Mouse (Mus musculus) lung, postnatal 0 days (tissue): Measurements from ENCODE around the gene Akap2. TPM values are rescaled to one million over a fixed set of nuclear protein-coding genes. Genes with fewer than 3 reads are reported as not detected.
A peak's percentile ranks its signal among the peaks of the same experiment; 100 is the strongest.

ENCODE experiments used
- ATAC-seq: fragments of 200-750 bp; cut with Nextera tagmentation; 2 replicates; pipeline ENCODE4 v1.8.0; 2017; ENCODE audit warnings: moderate library complexity
- DNase-seq: peaks from one replicate; pipeline ENCODE4 v3.0.0-alpha.2; 2016; ENCODE audit warnings: low spot score
- H3K27ac ChIP-seq: fragments of 300-500 bp; sonication (generic); 2 replicates; pipeline ENCODE4 v1.5.1; 2014; ENCODE audit warnings: antibody characterized with exemption, mild to moderate bottlenecking, low read length, mixed read lengths
- H3K27me3 ChIP-seq: fragments of 300-500 bp; sonication (generic); replicated peaks from 2 replicates; pipeline ENCODE4 v1.6.1; 2014; ENCODE audit warnings: low read length, mixed read lengths; ENCODE audit not compliant: insufficient read depth
- H3K36me3 ChIP-seq: fragments of 300-500 bp; sonication (generic); 2 replicates; pipeline ENCODE4 v1.6.1; 2014; ENCODE audit warnings: low read length, mixed read lengths; ENCODE audit not compliant: insufficient read depth
- H3K4me1 ChIP-seq: fragments of 300-500 bp; sonication (generic); 2 replicates; pipeline ENCODE4 v1.6.1; 2014; ENCODE audit warnings: antibody characterized with exemption, low read depth, low read length, mixed read lengths; ENCODE audit not compliant: insufficient read depth
- H3K4me2 ChIP-seq: fragments of 300-500 bp; sonication (generic); replicated peaks from 2 replicates; pipeline ENCODE4 v1.6.1; 2014; ENCODE audit warnings: low read depth, mild to moderate bottlenecking, low read length, moderate library complexity, mixed read lengths
- H3K4me3 ChIP-seq: fragments of 300-500 bp; sonication (generic); 2 replicates; pipeline ENCODE4 v1.5.1; 2014; ENCODE audit warnings: low read depth, low read length
- H3K9ac ChIP-seq: fragments of 300-500 bp; sonication (generic); replicated peaks from 2 replicates; pipeline ENCODE4 v1.6.1; 2014; ENCODE audit warnings: low read depth, mild to moderate bottlenecking
- H3K9me3 ChIP-seq: fragments of 300-500 bp; sonication (generic); 2 replicates; pipeline ENCODE4 v1.6.1; 2016; ENCODE audit warnings: low read length, mixed read lengths
- CTCF ChIP-seq: IDR thresholded peaks from 2 replicates; pipeline ENCODE4 v1.5.1; 2016; ENCODE audit warnings: antibody characterized with exemption, mild to moderate bottlenecking
- EP300 ChIP-seq: IDR thresholded peaks from 2 replicates; pipeline ENCODE4 v1.6.1; 2016; ENCODE audit warnings: antibody characterized with exemption, mild to moderate bottlenecking, control low read depth
- WGBS: fragments of 180-500 bp; shearing (Covaris S2); extraction: QIAGEN DNeasy Blood & Tissue Kit; methylation state at CpG from one replicate; pipeline ENCODE4 v1.1.7; 2014; 5-methylcytosine and 5-hydroxymethylcytosine counted together
- polyA plus RNA-seq: library from polyadenylated mRNA; unstranded; fragments of >200 nt; fragmentation: Nextera tagmentation; extraction: Ambion mirVana; gene quantifications from 2 replicates; pipeline ENCODE4 v1.2.1, GENCODE M21; 2015

Gene Akap2
- polyA plus RNA-seq, 1 experiment from 2014 or later, result 112 TPM

DNA sequence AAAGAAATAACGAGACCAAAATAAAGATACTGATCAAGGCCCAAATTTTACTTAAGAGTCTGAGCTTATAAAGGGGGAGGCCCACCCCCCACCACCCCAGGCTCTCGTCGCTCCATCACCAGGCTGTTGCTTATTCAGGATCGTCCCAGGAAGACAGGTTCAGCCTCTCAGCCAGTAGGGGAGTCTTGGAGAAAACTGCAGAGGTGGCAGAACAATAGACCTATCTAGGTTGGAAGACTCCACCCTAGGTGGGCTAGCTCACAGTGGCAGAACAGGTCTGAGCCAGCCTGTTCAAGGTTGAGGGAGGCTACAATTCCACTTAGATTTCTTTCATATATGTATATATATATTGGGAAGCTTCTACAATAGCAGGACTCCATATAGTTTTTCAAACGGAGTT, 216.7 kb downstream of the Akap2 start:
- H3K27ac ChIP-seq, result no peak overlapping the region
- no peak overlapping the region for H3K4me3 ChIP-seq
- DNase-seq (no peak), ATAC-seq (no peak)
- no peak overlapping the region for H3K9ac ChIP-seq
- H3K4me1 ChIP-seq, result peaks cover 3% of the 10 kb centered on the region; the same call in 1 of the 2 replicates
- no peaks in the 10 kb centered on the region for H3K27me3 ChIP-seq
- no peaks in the 10 kb centered on the region for H3K36me3 ChIP-seq
- H3K9me3 ChIP-seq, result no peaks in the 10 kb centered on the region
- TF ChIP-seq EP300 (no peak), CTCF (no peak)
- WGBS, result 65% methylated on average over 5 of the region's 5 CpGs
- H3K4me2 ChIP-seq, result no peak overlapping the region

DNA sequence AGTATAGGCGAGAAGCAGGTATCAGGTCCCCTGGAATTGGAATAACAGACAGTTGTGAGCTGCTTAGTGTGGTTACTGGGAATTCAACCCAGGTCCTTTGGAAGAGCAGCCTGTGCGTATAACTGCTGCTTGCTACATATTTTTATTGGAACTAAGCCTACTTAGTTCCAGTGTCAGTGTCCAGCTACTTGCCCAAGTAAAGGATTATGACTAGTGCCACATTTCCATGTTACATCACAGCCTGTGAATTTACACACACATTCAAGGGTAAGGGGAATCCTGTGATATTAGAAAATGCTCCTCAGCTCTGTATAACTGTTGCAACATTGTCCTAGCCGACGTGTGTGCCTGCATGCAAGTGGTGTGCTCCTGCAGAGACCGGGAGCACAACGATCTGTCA, 219.8 kb downstream of the Akap2 start:
- Histone ChIP-seq H3K4me3 (no peak overlapping the region), H3K27me3 (no peaks in the 10 kb centered on the region), H3K36me3 (peaks cover 6% of the 10 kb centered on the region; the same call in 1 of the 2 replicates), H3K4me2 (no peak overlapping the region), H3K4me1 (no peaks in the 10 kb centered on the region), H3K27ac (no peak overlapping the region), H3K9me3 (no peaks in the 10 kb centered on the region), H3K9ac (no peak overlapping the region)
- TF ChIP-seq EP300 (no peak), CTCF (no peak)
- ATAC-seq (peak; percentile 72), DNase-seq (peak; percentile 48)
- WGBS, result 57% methylated on average over 6 of the region's 6 CpGs

DNA sequence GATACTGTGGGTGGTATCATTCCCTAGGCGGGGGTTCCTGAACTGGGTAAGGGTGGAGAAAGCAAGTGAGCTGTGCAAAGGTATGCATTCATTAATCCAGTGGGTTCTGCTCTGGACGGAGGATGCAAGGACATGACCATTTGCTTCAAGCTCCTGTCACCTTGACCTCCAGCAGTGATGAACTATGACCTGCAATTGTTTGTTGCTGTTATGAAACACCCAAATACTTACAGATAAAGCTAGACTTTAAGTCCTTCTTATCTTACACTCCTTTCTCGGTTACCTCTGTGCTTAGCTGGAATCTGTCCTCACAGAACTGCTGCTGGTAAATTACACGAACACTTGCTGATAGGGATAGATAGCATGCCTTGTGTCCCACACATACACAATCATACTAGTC, 223.2 kb downstream of the Akap2 start:
- TF ChIP-seq CTCF (no peak), EP300 (no peak)
- H3K4me1 ChIP-seq, result no peaks in the 10 kb centered on the region
- H3K9ac ChIP-seq, result no peak overlapping the region
- ATAC-seq (no peak), DNase-seq (no peak)
- H3K9me3 ChIP-seq, result no peaks in the 10 kb centered on the region
- H3K27ac ChIP-seq, result no peak overlapping the region
- peaks cover 27% of the 10 kb centered on the region for H3K36me3 ChIP-seq
- no peak overlapping the region for H3K4me3 ChIP-seq
- 71% methylated on average over 4 of the region's 4 CpGs for WGBS
- no peak overlapping the region for H3K4me2 ChIP-seq
- H3K27me3 ChIP-seq, result no peaks in the 10 kb centered on the region

DNA sequence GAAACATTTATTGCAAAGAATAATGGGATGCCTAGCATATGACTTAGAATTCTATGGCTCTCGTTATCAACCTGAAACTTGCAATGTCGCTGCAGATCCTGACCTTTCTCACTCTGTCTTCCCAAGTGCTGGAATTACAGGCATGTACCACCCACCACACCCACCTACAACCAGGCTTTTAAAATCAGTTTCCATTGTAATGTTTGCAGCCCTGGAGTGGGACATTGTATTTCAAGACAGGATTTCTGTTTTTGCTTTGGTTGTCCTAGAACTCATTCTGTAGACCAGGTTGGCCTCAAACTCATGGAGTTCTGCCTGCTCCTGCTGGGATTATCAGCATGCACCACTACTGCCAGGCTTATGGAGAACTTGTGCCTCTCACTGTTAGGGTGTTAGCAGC, 225.4 kb downstream of the Akap2 start:
- ATAC-seq (no peak), DNase-seq (no peak)
- Histone ChIP-seq H3K4me1 (no peaks in the 10 kb centered on the region; the same call in 1 of the 2 replicates), H3K36me3 (peaks cover 35% of the 10 kb centered on the region), H3K27ac (no peak overlapping the region), H3K9me3 (no peaks in the 10 kb centered on the region), H3K27me3 (no peaks in the 10 kb centered on the region), H3K4me3 (no peak overlapping the region), H3K4me2 (no peak overlapping the region), H3K9ac (no peak overlapping the region)
- WGBS, result 93% methylated on average over 2 of the region's 2 CpGs
- TF ChIP-seq CTCF (no peak), EP300 (no peak)

Other genes with a start within 250 kb of the Akap2 start
- 60.5 and 68.6 TPM in 2 replicates for gene Pakap, start 149.5 kb upstream of the Akap2 start, polyA plus RNA-seq
- gene D630039A03Rik, start 198.6 kb downstream of the Akap2 start, polyA plus RNA-seq, result 2.7 and 3.0 TPM in 2 replicates
- 380 and 393 TPM in 2 replicates for gene Txn1, start 238.8 kb downstream of the Akap2 start, polyA plus RNA-seq